Mouse (Mus musculus) layer of hippocampus, postnatal 36 days (tissue): ENCODE measurements at regions not wholly inside any gene's neighbourhood (a gene's known extent, or its start where the extent isn't known, plus 50 kb on each side); places are given as distances from the start of the nearest gene placed in this dataset.

ENCODE experiments used
- DNase-seq, 2 experiments: peaks; one replicate each; pipeline ENCODE4 v3.0.0; 2022

- no peak for DNase-seq
These were observed 53.1 kb upstream of the Rai14 start for GRCm38 (mm10) chr15:10767535-10767934.

DNA sequence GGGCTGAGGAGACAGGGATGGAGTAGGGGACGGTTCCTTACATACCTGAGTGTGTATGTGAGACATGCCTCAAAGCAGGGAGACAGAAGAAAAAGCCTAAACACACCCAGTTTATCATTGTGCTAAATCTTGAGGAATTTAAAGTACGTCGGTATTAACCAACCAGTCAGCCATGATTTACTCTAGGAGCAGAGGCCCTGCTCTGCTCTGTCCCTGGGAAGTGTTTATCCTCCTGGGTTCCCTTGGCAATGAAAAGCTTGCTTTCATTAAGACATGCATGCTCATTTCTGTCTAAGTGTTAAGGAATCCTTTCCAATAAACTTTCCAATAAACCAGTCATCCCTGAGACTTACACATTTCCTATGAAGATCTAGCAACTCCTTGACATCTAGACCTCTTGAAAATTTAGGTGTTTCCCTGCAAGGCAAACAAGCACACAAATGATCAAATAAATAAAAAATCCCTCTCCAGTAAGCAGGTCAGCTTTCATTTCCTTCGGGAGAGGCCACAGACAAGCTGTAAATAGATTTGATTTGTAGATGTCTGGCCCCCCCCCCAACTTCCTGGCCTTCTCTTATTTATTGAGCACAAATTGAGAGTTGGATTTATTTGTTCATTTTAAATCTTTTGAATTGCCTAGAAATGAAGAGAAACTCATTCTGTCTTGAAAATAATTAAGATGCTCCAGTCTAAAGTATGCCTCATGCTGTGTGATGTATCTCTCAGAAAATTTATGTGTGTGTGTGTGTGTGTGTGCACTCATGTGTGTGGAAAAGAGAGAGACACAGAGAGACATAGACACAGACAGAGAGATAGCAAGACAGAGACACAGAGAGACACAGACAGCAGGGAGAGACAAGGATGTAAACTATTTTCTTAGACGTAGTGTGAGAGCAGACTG lies 56.2 kb upstream of the Rai14 start:
- DNase-seq = no peak

GRCm38 (mm10) chr15:10771311-10771690 lies 56.9 kb upstream of the Rai14 start:
- no peak for DNase-seq

DNA sequence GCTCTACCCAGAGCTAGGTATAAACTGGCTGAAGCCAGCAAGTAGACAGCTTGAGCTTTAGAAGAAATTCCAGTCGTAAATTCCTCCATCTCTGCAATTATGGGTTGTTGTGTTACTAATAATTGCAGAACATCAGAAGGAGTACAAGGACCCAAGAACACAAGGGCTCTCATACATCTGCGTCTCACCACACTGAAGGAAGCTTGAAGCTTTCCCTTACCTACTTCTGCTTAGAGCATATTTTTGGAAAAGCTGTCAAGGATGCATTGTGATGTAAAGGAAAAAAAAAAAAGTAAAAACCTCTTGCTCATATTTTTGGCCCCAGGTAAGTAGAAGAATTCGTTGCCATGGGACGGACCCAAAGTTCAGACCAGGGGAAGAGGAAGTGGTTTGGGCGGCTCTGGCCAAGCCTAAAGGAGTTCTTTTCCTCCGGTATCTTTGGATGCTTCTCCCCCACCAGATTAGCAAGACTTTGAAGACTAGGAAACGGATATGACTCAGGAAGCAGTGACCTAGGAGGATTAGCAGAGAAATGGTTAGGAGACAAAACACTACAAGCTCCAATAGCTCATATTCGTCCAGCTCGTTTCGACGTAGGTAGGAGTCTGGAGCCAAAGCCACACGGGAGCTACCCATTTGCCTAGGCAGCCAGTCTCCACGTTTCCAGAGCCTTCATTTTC lies 65.7 kb upstream of the Rai14 start:
- no peak for DNase-seq

DNA sequence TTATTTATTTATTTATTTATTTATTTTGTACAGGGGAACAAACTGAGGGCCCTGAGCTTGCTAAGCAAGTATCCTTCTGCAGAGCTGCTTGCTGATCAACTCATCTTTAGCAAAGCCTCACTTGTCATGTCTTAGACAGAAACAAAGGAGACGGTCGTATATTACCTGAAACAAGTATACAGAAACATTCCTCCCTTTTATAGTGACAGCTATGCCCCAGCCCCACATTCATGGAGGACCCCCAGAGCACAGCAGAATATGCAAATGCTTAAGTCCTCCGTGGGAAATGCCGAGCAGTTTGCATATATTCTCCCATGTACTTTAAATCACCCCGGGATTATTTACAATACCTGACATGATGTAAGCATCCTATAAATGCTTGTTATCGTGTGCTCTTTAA lies 74.9 kb upstream of the Rai14 start:
- no peak for DNase-seq

GRCm38 (mm10) chr15:10790862-10791497 lies 76.6 kb upstream of the Rai14 start:
- DNase-seq = no peak

DNA sequence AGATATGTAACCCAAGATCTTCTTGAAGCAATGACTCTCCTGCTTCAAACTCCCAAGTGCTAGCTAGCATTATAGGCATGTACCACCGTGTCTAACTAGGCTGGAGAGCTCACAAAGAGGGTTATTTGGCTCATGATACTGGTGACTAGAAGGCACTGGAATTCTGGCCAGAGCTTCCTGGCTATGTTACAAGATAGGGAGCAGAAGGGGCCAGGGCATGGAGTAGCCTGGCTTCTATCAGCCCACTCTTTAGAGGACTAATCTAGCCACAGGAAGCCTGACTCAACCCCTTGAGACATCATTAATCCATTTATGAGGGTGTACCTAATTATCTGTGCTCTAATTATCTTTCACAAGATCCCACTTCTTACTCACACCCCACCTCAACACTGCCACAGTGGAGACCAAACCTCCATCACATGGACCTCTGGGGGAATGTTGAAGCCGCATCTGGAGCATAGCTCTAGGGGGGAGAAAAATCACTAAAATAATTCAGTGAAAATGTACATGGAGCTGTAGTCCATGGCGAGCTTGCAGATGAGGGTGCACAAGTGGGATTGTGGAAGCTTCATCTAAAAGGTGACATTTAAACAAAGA lies 77.2 kb upstream of the Rai14 start:
- no peak for DNase-seq

- DNase-seq = no peak
These were observed 77.7 kb upstream of the Rai14 start for GRCm38 (mm10) chr15:10792156-10792555.

DNA sequence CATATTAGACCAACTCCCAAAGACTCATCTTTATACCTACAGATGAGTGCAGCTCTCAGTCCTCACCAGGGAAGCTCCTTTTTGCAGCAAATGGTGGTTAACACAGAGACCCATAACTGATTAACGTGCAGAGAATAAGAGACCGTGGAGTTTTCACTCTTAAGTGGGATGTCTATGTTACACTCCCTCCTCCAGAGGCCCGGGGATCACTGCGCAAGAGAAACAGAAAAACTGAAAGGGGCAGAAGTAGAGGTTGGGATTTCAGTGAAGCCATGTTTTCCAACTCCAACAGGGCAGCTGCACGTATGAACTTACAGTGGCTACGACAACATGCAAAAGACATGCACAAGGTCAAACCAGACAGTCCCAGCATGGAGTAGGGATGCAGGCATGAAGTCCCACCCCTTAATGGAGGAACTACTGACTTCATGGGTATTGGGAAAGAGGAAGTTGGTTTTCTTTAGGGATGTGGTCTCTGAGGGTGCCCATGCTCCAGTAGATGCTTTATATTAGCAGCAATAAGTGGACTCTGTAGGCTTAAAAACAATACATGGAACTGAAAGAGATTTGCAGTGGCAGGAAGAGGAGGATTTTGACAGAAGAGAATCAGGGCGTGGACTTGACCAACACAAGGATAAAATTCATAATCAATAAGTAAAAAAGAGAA lies 80.8 kb upstream of the Rai14 start:
- DNase-seq = no peak

DNA sequence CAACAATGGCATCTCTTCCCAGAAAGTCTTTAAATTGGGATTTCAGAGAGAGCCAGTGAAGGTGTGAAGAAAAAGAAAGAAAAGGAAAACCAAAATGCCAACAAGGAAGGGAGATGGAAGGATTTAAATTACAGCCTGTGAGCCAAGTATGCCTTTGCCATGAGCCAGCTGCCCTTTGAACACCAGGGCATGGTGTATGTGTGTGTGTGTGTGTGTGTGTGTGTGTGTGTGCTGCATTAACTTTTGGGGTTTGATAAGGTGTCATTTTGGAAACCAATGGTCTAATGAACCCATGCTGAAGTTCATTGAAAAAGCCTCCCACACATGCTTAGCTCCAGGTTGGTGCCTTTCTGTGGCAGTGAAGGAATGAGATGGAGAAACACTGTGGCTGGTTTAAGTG lies 85.2 kb upstream of the Rai14 start:
- DNase-seq = no peak

DNA sequence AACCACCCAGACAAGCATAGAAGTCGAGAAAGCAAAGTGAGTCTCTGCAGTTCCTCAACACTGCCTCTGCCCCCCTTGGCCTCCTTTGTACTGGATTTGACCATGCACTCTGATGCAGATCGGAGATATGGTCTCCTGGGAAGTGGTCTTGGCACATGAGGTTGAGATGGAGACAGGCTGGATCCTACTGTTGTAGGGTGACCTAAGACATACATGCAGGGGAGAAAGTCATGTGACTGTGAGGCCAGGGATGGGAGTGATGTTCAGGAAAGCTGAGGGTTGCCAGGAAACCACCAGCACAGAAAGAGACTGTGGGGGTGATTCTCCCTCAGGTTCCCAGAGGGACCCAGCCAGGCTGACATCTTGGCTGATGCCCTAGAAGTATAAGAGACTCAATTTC lies 99.8 kb upstream of the Rai14 start:
- DNase-seq = no peak

GRCm38 (mm10) chr15:10814709-10815108 lies 100.3 kb upstream of the Rai14 start:
- no peak for DNase-seq

DNA sequence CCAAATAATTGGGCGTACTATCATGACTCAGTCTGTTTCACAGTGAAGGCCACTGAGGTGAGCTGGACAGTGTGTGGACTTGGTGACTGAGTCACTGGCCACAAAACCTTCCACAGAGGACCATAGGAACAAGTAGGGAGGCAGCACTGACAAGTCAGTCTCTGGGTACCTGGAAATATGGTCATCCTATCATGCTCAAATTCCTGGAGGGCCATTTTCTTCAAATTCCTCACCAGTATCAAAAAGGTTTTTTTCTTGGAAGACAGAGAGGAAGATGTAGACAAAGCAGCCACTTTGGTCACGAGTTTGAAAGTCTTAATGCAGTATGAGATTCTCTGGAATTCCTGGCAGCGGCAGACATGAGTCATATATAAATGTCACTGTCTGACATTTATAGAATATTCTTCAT lies 101.8 kb upstream of the Rai14 start:
- DNase-seq = no peak

DNA sequence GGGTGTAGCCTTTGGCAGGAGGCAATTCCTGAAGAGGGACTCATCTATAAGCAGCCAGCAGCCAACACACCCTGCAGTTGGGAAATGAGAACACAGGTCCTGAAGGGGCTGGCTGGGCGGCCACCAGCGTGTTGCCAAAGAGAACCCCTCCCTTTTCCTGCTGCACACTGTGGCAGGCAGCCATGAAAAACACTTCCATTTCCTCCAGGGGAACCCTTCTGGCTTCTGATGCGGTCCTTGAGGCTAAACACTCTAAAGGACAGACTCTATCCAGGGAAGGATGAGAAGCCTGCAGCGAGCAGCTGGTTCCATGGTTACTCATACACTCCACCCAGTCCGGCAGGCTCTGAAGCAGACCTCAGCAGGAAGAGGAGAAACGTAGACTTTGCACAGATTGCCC lies 103.8 kb upstream of the Rai14 start:
- DNase-seq = no peak

GRCm38 (mm10) chr15:10818706-10819105 lies 104.3 kb upstream of the Rai14 start:
- DNase-seq = no peak

DNA sequence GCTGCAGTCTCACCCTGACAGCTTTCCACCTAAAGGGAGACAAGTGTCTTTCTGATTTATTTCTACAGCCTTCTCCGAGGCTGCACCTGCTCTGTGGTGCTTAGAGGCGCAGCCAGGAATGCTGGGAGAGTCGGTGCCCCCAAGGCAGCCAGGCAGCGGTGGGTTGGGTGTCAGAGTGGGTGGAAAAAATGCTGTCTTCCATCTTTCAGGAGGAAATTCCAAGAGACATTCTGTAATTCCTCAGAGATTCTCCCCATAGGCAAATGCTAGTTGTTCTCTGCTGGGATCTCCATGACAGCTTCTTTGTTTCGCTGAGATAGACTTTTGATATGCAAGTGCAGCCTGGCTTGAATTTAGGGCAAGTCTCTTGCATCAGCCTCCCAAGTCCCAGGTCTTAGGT lies 109.5 kb upstream of the Rai14 start:
- no peak for DNase-seq

GRCm38 (mm10) chr15:10829588-10829987 lies 115.2 kb upstream of the Rai14 start:
- DNase-seq = no peak

- no peak for DNase-seq
These were observed 116.1 kb upstream of the Rai14 start for GRCm38 (mm10) chr15:10830478-10830877.

- DNase-seq = no peak
These were observed 116.7 kb upstream of the Rai14 start for GRCm38 (mm10) chr15:10831106-10831505.

DNA sequence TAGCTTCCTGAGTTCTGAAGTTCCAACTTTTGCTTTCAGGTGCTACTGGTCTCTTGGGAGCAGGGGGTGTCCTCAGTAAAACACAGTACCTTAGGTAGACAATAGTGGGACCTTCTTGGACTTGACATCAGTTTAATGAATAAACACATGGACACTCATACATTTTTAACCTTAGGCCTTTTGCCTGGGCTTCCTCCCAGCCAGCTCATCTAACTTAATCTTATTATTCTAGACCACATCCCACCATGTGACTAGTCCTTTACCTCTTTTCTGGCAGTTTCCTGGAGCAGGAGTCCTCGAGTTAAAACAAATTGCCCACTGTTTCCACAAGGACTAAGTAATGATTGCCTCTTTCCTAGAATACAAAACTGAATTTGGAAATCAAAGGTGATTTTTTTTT lies 117.9 kb upstream of the Rai14 start:
- no peak for DNase-seq

- no peak for DNase-seq
These were observed 118.1 kb upstream of the C1qtnf3 start for GRCm38 (mm10) chr15:10833866-10834571.
